Mouse (Mus musculus): ENCODE measurements at regions not wholly inside any gene's neighbourhood (a gene's known extent, or its start where the extent isn't known, plus 50 kb on each side); places are given as distances from the start of the nearest gene placed in this dataset.
"Not testable (repeated sequence)": the region's sequence is repeated elsewhere in the genome, so short reads cannot be mapped to it uniquely, and the experiment has no call there.

GRCm38 (mm10) chr15:4277011-4277410 is 98.3 kb upstream of the Plcxd3 start:
- DNase-seq (ENCODE audit: low spot score) (no peak), ATAC-seq (replicated peaks; ENCODE audit: insufficient number of reproducible peaks, low FRiP score, low TSS enrichment, low read depth) (no peak)
- Histone ChIP-seq H3K9me3 (replicated peaks; ENCODE audit: control insufficient read depth, low read length) (no peaks in the 10 kb centered on the region), H3K4me1 (ENCODE audit: control insufficient read depth, insufficient read depth, low read length) (no peaks in the 10 kb centered on the region), H3K9ac (replicated peaks; ENCODE audit: low read length) (no peak overlapping the region), H3K4me3 (ENCODE audit: low read depth, low read length) (no peak overlapping the region), H3K36me3 (replicated peaks; ENCODE audit: control insufficient read depth, insufficient read depth, low read depth, low read length) (no peaks in the 10 kb centered on the region), H3K27me3 (ENCODE audit: control insufficient read depth, insufficient read depth, low read length) (no peaks in the 10 kb centered on the region), H3K27ac (replicated peaks; ENCODE audit: low read depth, low read length) (no peak overlapping the region), H3K4me2 (ENCODE audit: low read depth, low read length) (no peak overlapping the region)
- 98% methylated on average over 2 of the region's 2 CpGs for WGBS

DNA sequence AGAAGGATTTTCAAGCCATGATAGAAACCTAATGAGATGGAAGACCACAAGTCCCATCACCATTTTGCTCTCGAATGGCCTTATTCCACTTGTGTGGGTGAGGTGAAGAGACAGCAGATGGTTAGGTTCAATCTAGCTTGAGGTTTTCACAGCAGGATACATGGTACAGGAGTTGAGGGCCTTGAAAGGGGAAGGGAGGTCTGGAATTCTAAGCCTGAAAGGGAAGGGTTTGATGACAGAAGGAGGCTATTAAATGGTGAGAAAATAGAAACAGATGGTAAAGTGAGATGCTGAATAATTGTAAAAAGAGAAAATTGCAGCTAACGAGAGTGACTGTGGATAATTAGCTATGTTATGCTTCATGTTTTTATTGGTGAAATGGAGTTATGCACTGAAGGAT is 67.8 kb upstream of the Plcxd3 start:
- H3K4me2 ChIP-seq (ENCODE audit: low read depth, low read length) = no peak overlapping the region
- no peaks in the 10 kb centered on the region for H3K4me1 ChIP-seq (ENCODE audit: control insufficient read depth, insufficient read depth, low read length)
- H3K27ac ChIP-seq (replicated peaks; ENCODE audit: low read depth, low read length) = no peak overlapping the region
- DNase-seq (ENCODE audit: low spot score) (no peak), ATAC-seq (replicated peaks; ENCODE audit: insufficient number of reproducible peaks, low FRiP score, low TSS enrichment, low read depth) (no peak)
- H3K27me3 ChIP-seq (ENCODE audit: control insufficient read depth, insufficient read depth, low read length) = no peaks in the 10 kb centered on the region
- no peaks in the 10 kb centered on the region for H3K36me3 ChIP-seq (replicated peaks; ENCODE audit: control insufficient read depth, insufficient read depth, low read depth, low read length)
- H3K9me3 ChIP-seq (replicated peaks; ENCODE audit: control insufficient read depth, low read length) = no peaks in the 10 kb centered on the region
- H3K4me3 ChIP-seq (ENCODE audit: low read depth, low read length) = no peak overlapping the region
- 66% methylated on average over 2 of the region's 2 CpGs for WGBS
- H3K9ac ChIP-seq (replicated peaks; ENCODE audit: low read length) = no peak overlapping the region

DNA sequence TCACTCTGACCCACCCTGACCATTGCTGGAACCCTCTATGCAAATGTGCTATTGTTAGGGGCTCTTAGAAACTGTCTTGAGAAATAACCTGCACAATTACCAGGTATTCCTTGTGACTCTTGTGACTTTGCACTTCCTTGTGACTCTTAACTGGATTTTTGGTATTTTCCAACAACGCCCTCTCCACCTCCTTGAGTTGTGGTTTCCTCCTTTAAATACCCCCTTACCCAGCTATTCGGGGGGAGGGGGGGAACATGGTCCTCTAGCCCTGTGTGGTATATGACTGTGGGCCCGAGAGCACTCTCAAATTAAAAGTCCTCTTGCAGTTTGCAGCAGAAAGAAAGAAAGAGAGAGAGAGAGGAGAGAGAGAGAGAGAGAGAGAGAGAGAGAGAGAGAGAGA is 61.6 kb upstream of the Plcxd3 start:
- H3K4me1 ChIP-seq (ENCODE audit: control insufficient read depth, insufficient read depth, low read length); H3K36me3 ChIP-seq (replicated peaks; ENCODE audit: control insufficient read depth, insufficient read depth, low read depth, low read length); H3K4me2 ChIP-seq (ENCODE audit: low read depth, low read length); ATAC-seq (replicated peaks; ENCODE audit: insufficient number of reproducible peaks, low FRiP score, low TSS enrichment, low read depth); H3K27ac ChIP-seq (replicated peaks; ENCODE audit: low read depth, low read length); DNase-seq (ENCODE audit: low spot score); H3K9ac ChIP-seq (replicated peaks; ENCODE audit: low read length); H3K4me3 ChIP-seq (ENCODE audit: low read depth, low read length); H3K9me3 ChIP-seq (replicated peaks; ENCODE audit: control insufficient read depth, low read length); H3K27me3 ChIP-seq (ENCODE audit: control insufficient read depth, insufficient read depth, low read length): not testable (repeated sequence)
- 82% methylated on average over 3 of the region's 3 CpGs for WGBS

- H3K27ac ChIP-seq (replicated peaks; ENCODE audit: low read depth, low read length) = no peak overlapping the region
- H3K4me3 ChIP-seq (ENCODE audit: low read depth, low read length) = no peak overlapping the region
- H3K36me3 ChIP-seq (replicated peaks; ENCODE audit: control insufficient read depth, insufficient read depth, low read depth, low read length) = no peaks in the 10 kb centered on the region
- DNase-seq (ENCODE audit: low spot score) = no peak
- no peaks in the 10 kb centered on the region for H3K4me1 ChIP-seq (ENCODE audit: control insufficient read depth, insufficient read depth, low read length)
- ATAC-seq (replicated peaks; ENCODE audit: insufficient number of reproducible peaks, low FRiP score, low TSS enrichment, low read depth) = no peak
- no peaks in the 10 kb centered on the region for H3K9me3 ChIP-seq (replicated peaks; ENCODE audit: control insufficient read depth, low read length)
- no peaks in the 10 kb centered on the region for H3K27me3 ChIP-seq (ENCODE audit: control insufficient read depth, insufficient read depth, low read length)
- 64% methylated on average over 3 of the region's 3 CpGs for WGBS
- H3K4me2 ChIP-seq (ENCODE audit: low read depth, low read length) = no peak overlapping the region
- H3K9ac ChIP-seq (replicated peaks; ENCODE audit: low read length) = no peak overlapping the region
Measured at GRCm38 (mm10) chr15:4315897-4316296, 59.4 kb upstream of the Plcxd3 start.
